Mouse (Mus musculus) small intestine, adult 2 months (tissue): Measurements from ENCODE around the gene Rgsl1. TPM values are rescaled to one million over a fixed set of nuclear protein-coding genes. Genes with fewer than 3 reads are reported as not detected.

Experiments used
- H3K27ac ChIP-seq: fragments of 200-500 bp; 2 replicates; pipeline ENCODE4 v1.5.1; 2012; ENCODE audit warnings: low read depth, low read length, control low read depth, inconsistent platforms; ENCODE audit not compliant: insufficient read depth
- H3K27me3 ChIP-seq: fragments of 200-500 bp; 2 replicates; pipeline ENCODE4 v1.6.1; 2012; ENCODE audit warnings: mild to moderate bottlenecking, moderate library complexity, low read length, inconsistent platforms; ENCODE audit not compliant: control insufficient read depth, insufficient read depth
- H3K36me3 ChIP-seq: fragments of 200-500 bp; 2 replicates; pipeline ENCODE4 v1.6.1; 2012; ENCODE audit warnings: mild to moderate bottlenecking, low read length, control low read depth, inconsistent platforms; ENCODE audit not compliant: control insufficient read depth, insufficient read depth
- H3K4me1 ChIP-seq: fragments of 200-500 bp; 2 replicates; pipeline ENCODE4 v1.6.1; 2012; ENCODE audit warnings: low read length, inconsistent platforms, mixed read lengths; ENCODE audit not compliant: control insufficient read depth, insufficient read depth, insufficient read length
- H3K4me3 ChIP-seq: fragments of 200-500 bp; 2 replicates; pipeline ENCODE4 v1.5.1; 2012; ENCODE audit warnings: low read depth, mild to moderate bottlenecking, control low read depth, inconsistent platforms, low read length, moderate library complexity
- CTCF ChIP-seq: fragments of 200-500 bp; IDR thresholded peaks from 2 replicates; pipeline ENCODE4 v1.5.1; 2012; ENCODE audit warnings: low read depth, mild to moderate bottlenecking, control low read depth, inconsistent platforms, low read length, moderate library complexity, mixed read lengths; ENCODE audit not compliant: insufficient replicate concordance, insufficient read length; ENCODE audit errors: extremely low read depth
- POLR2A ChIP-seq: fragments of 200-500 bp; IDR thresholded peaks from 2 replicates; pipeline ENCODE4 v1.6.1; 2012; ENCODE audit warnings: low read depth, mild to moderate bottlenecking, control low read depth, inconsistent platforms, low read length, moderate library complexity
- WGBS: fragments of 180-500 bp; shearing (Covaris S2); methylation state at CpG from one replicate; pipeline ENCODE4 v1.1.7; 2018; 5-methylcytosine and 5-hydroxymethylcytosine counted together
- polyA plus RNA-seq: library from polyadenylated mRNA; depleted of rRNA; stranded (reverse); fragments of >200 nt; gene quantifications from 2 replicates; pipeline ENCODE4 v1.2.3, GENCODE M21; 2012

Rgsl1 gene
- polyA plus RNA-seq, 1 experiment: not detected

DNA sequence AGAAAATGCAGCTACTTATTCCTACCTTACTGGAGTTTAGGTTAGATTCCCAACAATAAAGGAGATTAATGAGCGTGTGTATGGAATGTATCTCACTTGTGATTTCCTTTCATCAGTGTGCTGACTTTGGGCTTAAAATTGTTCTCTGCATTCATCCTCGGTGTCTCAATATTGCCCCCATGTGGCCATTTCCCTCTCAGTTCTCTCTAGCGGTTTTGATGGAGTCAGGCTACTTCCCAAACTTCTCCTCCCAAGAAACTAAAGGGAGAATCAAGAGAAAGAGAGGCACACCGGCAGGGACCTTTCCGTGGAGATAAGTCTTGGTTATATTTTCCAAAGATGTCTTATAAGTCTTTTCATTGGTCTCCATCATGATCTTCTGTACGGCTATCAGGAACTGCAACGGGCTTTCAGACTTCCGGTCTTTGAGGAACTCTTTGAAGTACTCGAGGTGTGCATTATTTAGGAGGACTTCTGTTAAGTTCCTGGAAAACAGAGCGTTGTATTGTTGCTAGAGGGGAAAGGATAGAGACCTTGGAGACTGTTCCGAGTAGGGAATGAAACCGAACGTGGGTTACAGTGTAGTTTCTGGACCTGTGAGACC, 36.5 kb downstream of the Rgsl1 start:
- Histone ChIP-seq H3K36me3 (no peaks in the 10 kb centered on the region), H3K27ac (no peak overlapping the region), H3K27me3 (no peaks in the 10 kb centered on the region), H3K4me3 (no peak overlapping the region), H3K4me1 (no peaks in the 10 kb centered on the region)
- TF ChIP-seq POLR2A: no peak
- TF ChIP-seq CTCF: no peak
- 33% methylated on average over 13 of the region's 13 CpGs for WGBS

- no peak for TF ChIP-seq POLR2A
- 0 out of 2 replicates have a peak overlapping the region, but pooled peaks have one; percentile 21 for H3K27ac ChIP-seq
- no peaks in the 10 kb centered on the region for H3K4me1 ChIP-seq
- WGBS: 82% methylated on average over 8 of the region's 8 CpGs
- H3K4me3 ChIP-seq: no peak overlapping the region
- H3K27me3 ChIP-seq: no peaks in the 10 kb centered on the region
- no peaks in the 10 kb centered on the region for H3K36me3 ChIP-seq
Measured at GRCm38 (mm10) chr1:153803530-153803929, 40.4 kb downstream of the Rgsl1 start.

- Histone ChIP-seq H3K27me3 (no peaks in the 10 kb centered on the region), H3K36me3 (no peaks in the 10 kb centered on the region), H3K4me1 (no peaks in the 10 kb centered on the region), H3K4me3 (no peak overlapping the region), H3K27ac (no peak overlapping the region)
- no peak for TF ChIP-seq POLR2A
- TF ChIP-seq CTCF: no peak
- WGBS: 81% methylated on average over 7 of the region's 7 CpGs
Measured at GRCm38 (mm10) chr1:153802691-153803090, 41.3 kb downstream of the Rgsl1 start.

DNA sequence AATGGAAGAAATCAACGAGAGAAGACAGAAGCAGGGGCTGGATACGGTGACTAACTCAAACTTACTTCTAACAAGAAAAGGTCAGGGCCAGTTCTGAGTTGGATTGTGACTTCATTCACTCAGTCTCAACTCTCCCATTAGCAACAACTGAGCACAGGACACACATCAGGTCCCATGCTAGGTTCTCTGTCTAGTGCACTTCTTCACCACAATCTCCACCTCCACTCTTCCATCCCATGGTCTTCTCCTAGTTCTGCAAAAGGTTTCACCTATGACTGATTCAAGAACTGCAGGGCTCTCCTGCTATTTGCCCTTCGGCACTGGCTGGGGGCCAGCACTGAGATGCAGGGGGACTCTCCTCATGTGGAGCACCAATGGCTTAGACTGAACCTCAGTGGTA, 49.7 kb downstream of the Rgsl1 start:
- H3K36me3 ChIP-seq: no peaks in the 10 kb centered on the region
- peaks cover 1% of the 10 kb centered on the region; the same call in 1 of the 2 replicates for H3K4me1 ChIP-seq

GRCm38 (mm10) chr1:153790708-153791107, 53.2 kb downstream of the Rgsl1 start:
- Histone ChIP-seq H3K27me3 (no peaks in the 10 kb centered on the region), H3K36me3 (no peaks in the 10 kb centered on the region), H3K27ac (no peak overlapping the region), H3K4me1 (peaks cover 1% of the 10 kb centered on the region; the same call in 1 of the 2 replicates), H3K4me3 (no peak overlapping the region)
- TF ChIP-seq POLR2A: no peak
- TF ChIP-seq CTCF: no peak
- 78% methylated on average over 2 of the region's 2 CpGs for WGBS

More for the DNA sequence above, 49.7 kb downstream of the Rgsl1 start:
- H3K4me3 ChIP-seq: no peak overlapping the region
- H3K27ac ChIP-seq: no peak overlapping the region
- no peaks in the 10 kb centered on the region for H3K27me3 ChIP-seq
- TF ChIP-seq POLR2A: no peak
- TF ChIP-seq CTCF: no peak
- 71% methylated on average over 3 of the region's 3 CpGs for WGBS

DNA sequence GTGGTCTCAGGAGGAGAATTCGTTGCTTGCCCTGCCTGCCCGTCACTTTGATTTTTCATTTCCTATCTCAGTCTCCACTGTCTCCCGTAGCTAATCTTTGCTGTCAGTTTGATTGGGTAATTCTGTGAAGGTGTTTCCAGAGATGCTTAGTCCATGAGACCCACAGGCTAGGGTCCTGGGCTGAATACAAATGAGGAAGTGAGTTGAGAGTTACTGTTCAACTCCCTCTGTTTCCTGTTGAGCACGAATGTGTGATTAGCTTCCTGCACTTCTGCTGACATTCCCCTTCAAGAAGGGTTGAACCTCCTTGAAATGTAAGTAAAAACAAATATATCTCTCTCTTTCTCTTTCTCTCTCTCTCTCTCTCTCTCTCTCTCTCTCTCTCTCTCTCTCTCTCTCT, 58.3 kb downstream of the Rgsl1 start:
- Histone ChIP-seq H3K36me3 (no peaks in the 10 kb centered on the region), H3K27ac (no peak overlapping the region), H3K27me3 (no peaks in the 10 kb centered on the region), H3K4me3 (no peak overlapping the region), H3K4me1 (no peaks in the 10 kb centered on the region)
- 51% methylated on average over 4 of the region's 4 CpGs for WGBS
- no peak for TF ChIP-seq POLR2A

- WGBS: 72% methylated on average over 1 of the region's 1 CpGs
- Histone ChIP-seq H3K4me3 (no peak overlapping the region), H3K27ac (no peak overlapping the region), H3K27me3 (no peaks in the 10 kb centered on the region), H3K4me1 (no peaks in the 10 kb centered on the region), H3K36me3 (no peaks in the 10 kb centered on the region)
- TF ChIP-seq POLR2A (no peak), CTCF (no peak)
Measured at GRCm38 (mm10) chr1:153783339-153783738, 60.6 kb downstream of the Rgsl1 start.

DNA sequence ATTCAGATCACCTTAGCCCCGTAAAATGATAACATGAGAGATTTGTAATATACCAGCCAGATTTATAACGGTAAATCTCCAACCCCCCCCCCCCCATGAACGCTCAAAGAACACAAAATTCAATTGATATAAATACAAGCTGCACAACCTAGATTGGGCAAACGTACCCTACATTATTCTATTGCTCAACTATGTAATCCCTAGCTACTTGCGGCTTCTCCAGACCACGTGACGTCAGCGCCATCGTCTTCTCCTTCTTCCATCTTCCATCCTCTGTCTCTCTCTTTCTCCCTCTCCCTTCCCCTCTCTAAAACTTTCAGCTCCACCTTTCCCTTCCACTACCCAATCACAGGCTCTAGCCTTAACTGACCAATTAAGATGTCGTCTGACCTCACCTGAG, 65.7 kb downstream of the Rgsl1 start:
- no peak overlapping the region for H3K4me3 ChIP-seq
- H3K4me1 ChIP-seq: no peaks in the 10 kb centered on the region
- H3K27me3 ChIP-seq: no peaks in the 10 kb centered on the region
- no peak for TF ChIP-seq POLR2A
- 95% methylated on average over 10 of the region's 10 CpGs for whole genome bisulfite sequencing
- no peak overlapping the region for H3K27ac ChIP-seq
- no peaks in the 10 kb centered on the region for H3K36me3 ChIP-seq
